Mouse (Mus musculus) kidney, postnatal 0 days (tissue): ENCODE data around the gene Colgalt1. TPM values are rescaled to one million over a fixed set of nuclear protein-coding genes. Genes with fewer than 3 reads are reported as not detected.

Source experiments
- ATAC-seq: fragments of 200-750 bp; cut with Nextera tagmentation; replicated peaks from 2 replicates; pipeline ENCODE4 v1.8.0; 2017; ENCODE audit warnings: low read depth, moderate number of reproducible peaks, moderate TSS enrichment, moderate library complexity; ENCODE audit not compliant: low FRiP score
- DNase-seq: peaks from one replicate; pipeline ENCODE4 v3.0.0-alpha.2; 2016; ENCODE audit warnings: low spot score
- H3K27ac ChIP-seq: fragments of 300-500 bp; sonication (generic); 2 replicates; pipeline ENCODE4 v1.5.1; 2014; ENCODE audit warnings: mild to moderate bottlenecking
- H3K27me3 ChIP-seq: fragments of 300-500 bp; sonication (generic); 2 replicates; pipeline ENCODE4 v1.6.1; 2014; ENCODE audit warnings: low read length, mixed read lengths; ENCODE audit not compliant: insufficient read depth
- H3K36me3 ChIP-seq: fragments of 300-500 bp; sonication (generic); 2 replicates; pipeline ENCODE4 v1.6.1; 2014; ENCODE audit warnings: low read length, mixed read lengths; ENCODE audit not compliant: insufficient read depth
- H3K4me1 ChIP-seq: fragments of 300-500 bp; sonication (generic); replicated peaks from 2 replicates; pipeline ENCODE4 v1.6.1; 2014; ENCODE audit warnings: antibody characterized with exemption, low read length, mixed read lengths; ENCODE audit not compliant: insufficient read depth
- H3K4me2 ChIP-seq: fragments of 300-500 bp; sonication (generic); 2 replicates; pipeline ENCODE4 v1.6.1; 2014; ENCODE audit warnings: mild to moderate bottlenecking, low read length, moderate library complexity, mixed read lengths
- H3K4me3 ChIP-seq: fragments of 300-500 bp; sonication (generic); replicated peaks from 2 replicates; pipeline ENCODE4 v1.5.1; 2014; ENCODE audit warnings: low read depth, low read length
- H3K9ac ChIP-seq: fragments of 300-500 bp; sonication (generic); 2 replicates; pipeline ENCODE4 v1.6.1; 2014; ENCODE audit warnings: low read depth, low read length
- H3K9me3 ChIP-seq: fragments of 300-500 bp; sonication (generic); replicated peaks from 2 replicates; pipeline ENCODE4 v1.6.1; 2016; ENCODE audit warnings: low read length, inconsistent platforms, mixed read lengths
- CTCF ChIP-seq: IDR thresholded peaks from 2 replicates; pipeline ENCODE4 v1.5.1; 2016; ENCODE audit warnings: antibody characterized with exemption, low read depth, mild to moderate bottlenecking, moderate library complexity
- WGBS: fragments of 180-500 bp; shearing (Covaris S2); extraction: QIAGEN DNeasy Blood & Tissue Kit; methylation state at CpG from one replicate; pipeline ENCODE4 v1.1.7; 2014; 5-methylcytosine and 5-hydroxymethylcytosine counted together
- polyA plus RNA-seq: library from polyadenylated mRNA; unstranded; fragments of >200 nt; fragmentation: Nextera tagmentation; extraction: Ambion mirVana; gene quantifications from 2 replicates; pipeline ENCODE4 v1.2.1, GENCODE M21; 2015

The Colgalt1 gene
- polyA plus RNA-seq, 1 experiment from 2014 or later = 66.2 TPM

DNA sequence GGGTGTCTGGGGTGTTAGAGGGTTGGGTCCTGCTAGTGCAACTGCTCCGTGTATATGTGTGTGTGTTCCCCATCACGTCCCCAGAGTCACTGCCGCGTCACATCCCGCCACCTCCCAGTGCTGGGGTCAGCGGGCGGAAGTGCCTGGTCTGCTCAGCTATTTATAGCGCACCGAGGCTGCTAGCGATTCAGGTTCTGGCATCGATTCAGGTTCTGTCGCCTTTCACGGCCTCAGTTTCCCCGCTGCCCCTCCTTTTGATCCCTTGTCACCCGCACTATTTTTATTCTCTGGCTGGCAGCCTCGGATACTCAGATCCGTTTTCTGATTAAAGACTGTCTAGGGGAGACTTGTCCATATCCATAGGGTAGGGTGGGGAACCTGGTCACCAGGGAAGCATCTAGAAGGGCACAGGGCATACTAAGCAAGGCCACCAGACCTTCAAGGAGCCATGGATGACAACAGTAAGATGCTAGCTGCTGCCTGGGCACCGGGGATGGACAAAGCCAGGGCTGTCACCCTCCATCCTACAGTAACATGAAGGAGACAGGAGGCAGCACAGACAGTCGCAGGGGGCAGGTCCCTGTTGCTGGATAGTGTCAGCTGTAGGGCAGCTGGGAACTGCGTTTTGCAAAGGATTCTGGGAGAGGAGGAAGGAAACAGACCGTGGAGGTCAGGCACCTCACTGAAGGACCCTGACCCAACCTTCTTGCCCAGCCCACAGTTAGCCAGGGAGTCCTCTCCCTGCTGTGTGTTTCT lies 57.6 kb downstream of the Colgalt1 start:
- 1% methylated on average over 21 of the region's 21 CpGs for WGBS
- Histone ChIP-seq H3K36me3 (no peaks in the 10 kb centered on the region), H3K4me2 (peak overlapping the region; percentile 30), H3K9me3 (no peaks in the 10 kb centered on the region), H3K4me3 (peak overlapping the region; percentile 12; the same call in 1 of the 2 replicates), H3K4me1 (peaks cover 27% of the 10 kb centered on the region), H3K9ac (no peak overlapping the region), H3K27ac (no peak overlapping the region), H3K27me3 (peaks cover 5% of the 10 kb centered on the region; the same call in 1 of the 2 replicates)
- no peak for ATAC-seq
- DNase-seq = peak; percentile 69
- TF ChIP-seq CTCF = no peak

DNA sequence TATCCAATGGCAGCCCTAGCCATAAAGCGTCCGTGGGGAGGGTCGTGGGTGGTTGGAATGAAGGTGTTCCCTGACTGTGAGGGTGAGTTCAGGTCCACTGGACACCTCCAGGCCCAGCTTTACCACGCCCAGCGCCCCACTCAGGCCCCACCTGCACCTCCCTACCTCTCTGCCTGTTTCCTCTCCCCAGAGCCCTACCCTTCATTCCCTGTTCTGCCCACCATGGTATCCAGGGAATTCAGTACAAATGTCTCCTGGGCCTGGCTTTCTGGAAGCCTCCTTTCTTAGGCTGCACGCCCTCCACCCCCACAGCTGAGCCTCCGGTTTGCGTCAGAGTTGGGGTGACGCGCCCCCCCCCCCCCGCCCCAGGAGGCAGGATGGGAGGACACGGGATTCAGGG lies 59.4 kb downstream of the Colgalt1 start:
- peak overlapping the region; percentile 41 for H3K4me3 ChIP-seq

DNA sequence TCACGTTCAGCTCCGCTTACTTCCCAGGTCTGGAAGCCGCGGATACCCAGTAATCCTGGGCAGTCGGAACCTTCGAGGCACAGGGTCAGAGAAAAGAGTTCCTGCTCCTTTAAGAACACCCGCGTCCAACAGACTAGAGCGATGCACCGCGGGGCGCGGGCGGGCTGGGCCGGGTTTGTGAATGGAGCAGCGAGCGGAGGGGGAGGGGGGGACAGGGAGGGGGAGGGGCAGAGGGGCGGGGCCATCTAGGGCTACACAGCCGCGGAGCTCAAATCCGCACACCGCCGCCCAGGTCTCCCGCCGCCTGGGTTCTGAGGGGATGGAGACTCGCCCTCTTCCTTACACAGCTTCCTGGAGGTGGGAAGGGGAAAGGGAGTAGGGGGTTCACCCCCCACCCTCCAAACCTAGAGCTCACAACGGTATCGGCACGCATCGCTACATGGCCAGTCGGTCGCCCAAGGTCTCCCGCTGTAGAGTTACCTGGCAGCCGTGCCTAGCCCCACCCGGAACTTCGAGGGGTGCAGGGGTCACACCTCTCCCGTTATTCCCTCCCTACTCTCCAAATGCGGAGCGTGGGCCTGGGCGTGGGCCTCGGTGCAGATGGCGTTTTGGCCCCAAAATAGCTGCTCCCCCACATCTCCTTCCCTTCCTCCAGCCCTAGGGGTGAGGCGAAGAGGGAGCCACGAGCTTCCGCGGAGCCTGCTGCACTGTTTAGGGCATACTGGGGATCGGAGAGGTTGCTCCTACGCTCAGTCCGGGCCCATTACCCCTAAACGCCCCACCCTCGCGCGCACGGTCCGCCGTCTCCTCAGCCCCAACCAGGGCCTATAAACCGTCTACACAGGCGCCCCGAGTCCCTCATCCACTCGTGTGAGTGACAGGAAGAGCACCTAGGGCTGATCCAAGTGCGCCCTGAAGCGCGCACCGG lies 60.1 kb downstream of the Colgalt1 start:
- no peak overlapping the region for H3K9ac ChIP-seq
- peak; percentile 48 for DNase-seq

More for the DNA sequence above, 59.4 kb downstream of the Colgalt1 start:
- no peak for DNase-seq
- no peak for TF ChIP-seq CTCF
- Histone ChIP-seq H3K4me2 (peak overlapping the region; percentile 81), H3K36me3 (no peaks in the 10 kb centered on the region), H3K27ac (no peak overlapping the region), H3K27me3 (peaks cover 5% of the 10 kb centered on the region; the same call in 1 of the 2 replicates), H3K9me3 (no peaks in the 10 kb centered on the region), H3K4me1 (peaks cover 27% of the 10 kb centered on the region), H3K9ac (no peak overlapping the region)
- no peak for ATAC-seq
- WGBS = 12% methylated on average over 9 of the region's 12 CpGs

DNA sequence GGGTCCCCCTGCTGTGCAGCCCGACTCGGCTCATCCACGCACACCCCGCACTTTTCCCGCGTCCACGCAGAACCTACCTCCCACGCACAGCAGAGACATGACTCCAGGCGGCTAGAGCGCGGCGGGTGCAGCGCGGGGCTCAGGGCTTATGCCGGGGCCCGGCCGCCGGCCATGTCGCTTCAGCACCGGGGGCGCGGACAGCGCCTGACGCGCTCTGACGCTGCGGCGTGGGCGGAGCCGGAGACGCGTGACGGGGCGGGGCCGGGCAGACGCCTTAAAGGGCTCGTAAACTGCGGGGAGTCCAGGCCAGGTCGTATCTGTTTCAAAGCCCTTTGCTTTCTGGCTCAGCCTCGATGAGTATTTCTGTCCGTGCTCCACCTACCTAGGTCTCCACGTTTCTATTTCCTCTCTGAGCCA lies 60.8 kb downstream of the Colgalt1 start, which contains the start of gene Unc13a:
TSS of gene Unc13a (minus strand) at position 209 of the 417 bp plus-strand sequence.
- Histone ChIP-seq H3K4me1 (peaks cover 27% of the 10 kb centered on the region), H3K27me3 (peaks cover 5% of the 10 kb centered on the region; the same call in 1 of the 2 replicates), H3K36me3 (no peaks in the 10 kb centered on the region), H3K4me2 (peak within 1 kb of the TSS; percentile 81), H3K4me3 (peak within 1 kb of the TSS; percentile 41), H3K9ac (no peak within 1 kb of the TSS), H3K27ac (no peak within 1 kb of the TSS), H3K9me3 (no peaks in the 10 kb centered on the region)
- peak; percentile 89 for DNase-seq
- no peak for TF ChIP-seq CTCF
- ATAC-seq = peak; percentile 43
- under 1% methylated on average over 42 of the region's 42 CpGs for WGBS

More for the DNA sequence above, 60.1 kb downstream of the Colgalt1 start:
- H3K27ac ChIP-seq = no peak overlapping the region
- TF ChIP-seq CTCF = no peak
- peaks cover 27% of the 10 kb centered on the region for H3K4me1 ChIP-seq
- ATAC-seq = peak; percentile 27
- no peaks in the 10 kb centered on the region for H3K36me3 ChIP-seq
- H3K27me3 ChIP-seq = peaks cover 5% of the 10 kb centered on the region; the same call in 1 of the 2 replicates
- H3K9me3 ChIP-seq = no peaks in the 10 kb centered on the region
- peak overlapping the region; percentile 81 for H3K4me2 ChIP-seq
- under 1% methylated on average over 64 of the region's 64 CpGs for WGBS
- peak overlapping the region; percentile 41 for H3K4me3 ChIP-seq

DNA sequence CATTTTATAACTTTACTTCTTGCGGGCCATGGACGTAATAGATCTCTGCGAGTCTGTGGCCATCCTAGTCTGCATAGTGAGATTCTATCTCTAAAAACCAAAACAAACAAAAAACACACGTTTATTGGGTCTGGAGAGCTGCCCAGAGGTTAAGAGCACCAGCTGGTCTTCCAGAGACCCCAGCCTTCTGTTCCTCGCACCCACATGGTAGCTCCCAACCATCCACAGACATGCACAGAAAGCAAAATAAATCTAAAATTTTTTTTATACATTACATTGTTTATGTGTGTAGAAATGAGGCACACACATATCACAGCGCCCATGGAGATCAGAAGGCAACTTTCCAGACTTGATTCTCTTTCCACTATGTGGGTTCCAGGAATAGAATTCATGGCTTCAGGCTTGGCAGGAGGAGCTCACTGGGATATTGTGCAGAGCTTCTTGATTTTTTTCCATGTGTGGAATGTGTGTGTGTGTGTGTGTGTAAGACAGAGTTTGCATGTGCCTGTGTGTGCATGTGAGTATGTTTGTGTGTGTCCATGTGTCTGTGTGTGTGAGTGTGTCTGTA lies 61.5 kb downstream of the Colgalt1 start:
- Histone ChIP-seq H3K4me2 (peak overlapping the region; percentile 81), H3K27me3 (peaks cover 5% of the 10 kb centered on the region; the same call in 1 of the 2 replicates), H3K4me3 (no peak overlapping the region), H3K9ac (no peak overlapping the region), H3K36me3 (no peaks in the 10 kb centered on the region), H3K9me3 (no peaks in the 10 kb centered on the region), H3K27ac (no peak overlapping the region), H3K4me1 (peaks cover 27% of the 10 kb centered on the region)
- no peak for DNase-seq
- ATAC-seq = no peak
- no peak for TF ChIP-seq CTCF
- WGBS = 46% methylated on average over 6 of the region's 6 CpGs
